Mouse (Mus musculus) T-helper 1 cell (primary cell): Measurements from ENCODE around the gene Slc25a38.

Experiments
- in situ Hi-C: fragments of 300-600 bp; cut with MboI, MseI; formaldehyde crosslinking; loops from one replicate; pipeline ENCODE4 v1.15.1; 2025; ENCODE audit warnings: high pct_unique_total_duplicates

Slc25a38 gene

DNA sequence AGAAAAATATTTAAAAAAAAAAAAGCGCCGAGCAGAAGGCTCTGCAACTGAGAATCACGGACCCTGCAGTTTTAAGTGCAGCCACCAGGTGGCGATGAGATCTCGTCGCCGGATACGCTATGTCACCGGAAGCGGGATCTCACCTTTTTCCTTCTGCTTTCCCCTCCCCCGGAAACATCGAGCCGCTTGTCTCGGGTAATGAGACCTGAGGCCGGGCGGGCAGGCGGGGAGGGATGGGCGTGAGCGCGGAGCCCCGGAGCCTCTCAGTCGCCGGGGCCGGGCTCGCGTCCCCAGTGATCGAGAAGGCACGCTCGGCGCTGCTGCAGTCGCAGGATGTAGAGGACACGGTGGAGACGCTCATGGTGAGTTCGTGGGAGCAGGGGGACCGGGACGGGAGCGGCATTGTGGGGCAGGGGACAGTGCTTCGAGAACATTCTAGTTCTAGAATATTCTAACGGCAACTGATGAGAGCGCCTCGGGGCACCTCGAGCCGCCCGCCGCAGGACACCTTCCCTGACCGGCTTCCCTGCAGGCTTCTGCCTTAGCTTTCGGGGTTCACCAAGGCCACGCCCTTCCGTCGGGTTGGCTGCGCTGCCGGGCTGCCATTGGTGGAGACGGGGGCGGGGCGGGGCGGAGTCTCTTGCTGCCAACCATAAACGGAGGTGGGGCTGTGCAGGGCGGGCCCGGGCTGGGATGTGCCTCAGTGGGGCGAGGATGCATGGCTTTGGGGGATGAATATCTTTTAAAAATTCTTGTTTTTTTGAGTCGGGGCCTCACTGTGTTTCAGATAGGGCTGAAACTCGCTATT lies at the start of gene Slc25a38:
Gene Slc25a38, plus strand, starts transcription at position 164 of the 808 bp plus-strand sequence.
- in situ Hi-C loops, result no loop called here

DNA sequence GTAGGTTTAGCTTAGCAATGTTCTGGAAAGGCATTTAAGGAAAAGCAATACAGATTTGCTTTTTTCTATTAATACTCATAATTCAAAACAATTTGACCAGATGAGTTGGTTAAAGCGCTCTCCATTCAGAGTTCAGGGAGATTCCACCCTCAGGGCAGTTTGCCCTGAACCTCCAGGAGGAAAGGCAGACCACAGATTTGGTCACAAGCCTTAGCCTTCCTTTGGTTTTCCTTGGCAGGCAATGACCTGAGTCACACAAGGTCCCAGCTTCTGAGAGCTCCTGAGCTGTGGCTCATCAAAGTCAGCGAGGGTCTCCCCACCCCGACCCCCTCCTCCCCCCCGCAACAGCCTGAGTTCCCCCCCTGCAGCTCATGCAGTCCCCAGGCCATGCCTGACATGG lies 45.9 kb upstream of the Slc25a38 start:
- in situ Hi-C loops, result no loop called here

GRCm38 (mm10) chr9:120067609-120068008 lies 42.6 kb upstream of the Slc25a38 start:
- in situ Hi-C loops, result no loop called here

DNA sequence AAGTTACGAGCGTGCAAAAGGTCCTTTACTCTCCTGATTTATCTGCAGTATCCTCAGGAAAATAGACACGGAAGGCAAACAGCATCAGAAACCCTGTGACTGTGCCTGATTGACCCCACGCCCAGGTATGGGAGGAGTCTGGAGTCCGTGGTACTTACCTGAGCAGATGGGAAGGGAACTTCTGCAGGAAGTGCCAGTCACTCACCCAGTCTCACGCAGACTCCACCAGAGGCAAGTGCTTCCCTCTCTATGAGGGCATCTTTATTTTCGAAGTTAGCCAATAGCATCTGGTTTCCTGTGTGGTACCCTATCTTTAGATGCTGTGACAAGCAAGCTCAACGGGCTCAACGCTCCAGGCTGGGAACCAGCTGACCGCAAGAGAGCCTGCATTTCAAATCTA lies 42.1 kb upstream of the Slc25a38 start:
- in situ Hi-C loops, result no loop called here

DNA sequence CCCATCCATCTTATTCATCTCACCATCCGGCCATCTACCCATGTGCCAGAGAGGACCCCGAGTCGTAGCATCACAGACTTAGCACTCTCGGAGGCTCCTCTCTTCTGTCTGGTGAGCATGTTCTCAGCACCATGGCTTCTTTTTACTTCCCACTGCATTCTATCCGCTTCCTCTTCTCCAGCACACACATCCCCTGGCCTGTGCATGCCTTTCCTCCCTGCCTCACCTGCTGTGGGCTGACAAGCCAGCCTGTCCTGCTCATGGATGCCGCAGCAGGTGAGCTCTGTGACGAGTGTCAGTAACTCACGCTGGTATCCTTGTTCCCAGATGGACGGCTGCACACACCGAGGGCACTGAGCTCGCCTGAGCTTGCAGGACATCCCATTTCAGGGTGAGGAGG lies 40.4 kb upstream of the Slc25a38 start, which contains the start of gene Cx3cr1:
Gene Cx3cr1, minus strand, starts transcription at position 101 of the 400 bp plus-strand sequence.
- in situ Hi-C loops, result loop anchor here (10.0 kb wide), 1 partner anchor 65 kb away; no protein-coding TSS in a partner anchor

DNA sequence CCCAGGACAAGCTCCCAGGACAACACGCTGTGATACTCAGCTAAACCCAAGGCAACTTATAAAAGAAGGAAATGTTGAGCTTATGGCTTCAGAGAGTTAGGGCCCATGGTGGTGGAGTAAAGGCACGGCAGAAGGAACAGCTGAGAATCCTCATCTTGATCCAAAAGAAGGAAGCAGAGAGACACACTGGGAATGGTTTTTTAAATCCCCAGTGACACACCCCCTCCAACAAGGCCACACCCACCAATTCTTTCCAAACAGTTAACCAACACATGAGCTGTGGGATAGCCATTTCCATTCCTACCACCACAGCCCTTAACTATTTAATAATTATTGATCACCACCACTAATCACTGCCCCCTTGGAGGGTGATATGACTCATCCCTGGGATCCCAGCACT lies 38.9 kb upstream of the Slc25a38 start:
- in situ Hi-C loops, result loop anchor here (10.0 kb wide), 1 partner anchor 64 kb away; no protein-coding TSS in a partner anchor

DNA sequence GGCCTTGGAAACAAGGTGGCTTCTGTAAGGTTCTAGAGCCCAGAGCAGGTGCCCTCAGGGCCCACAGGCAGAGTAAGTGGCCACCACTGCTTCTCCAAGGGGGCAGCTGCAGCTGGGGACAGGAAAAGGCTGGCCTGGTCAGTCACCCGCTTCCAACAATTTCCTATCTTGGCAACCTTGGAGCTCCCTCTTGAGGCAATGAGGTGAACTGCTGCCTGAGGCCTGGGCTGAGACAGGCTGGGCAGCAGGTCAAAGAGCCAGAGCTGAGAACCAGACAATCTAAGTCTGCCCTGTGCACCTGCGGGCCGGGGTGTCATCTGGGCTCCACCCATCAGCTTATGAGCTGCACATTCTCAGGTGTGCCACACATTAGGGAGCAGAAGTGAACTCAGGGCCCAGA lies 37.0 kb upstream of the Slc25a38 start:
- in situ Hi-C loops, result loop anchor here (10.0 kb wide), 1 partner anchor 62 kb away; no protein-coding TSS in a partner anchor

GRCm38 (mm10) chr9:120074516-120074915 lies 35.7 kb upstream of the Slc25a38 start:
- in situ Hi-C loops, result loop anchor here (10.0 kb wide), 1 partner anchor 60 kb away; no protein-coding TSS in a partner anchor

- in situ Hi-C loops, result loop anchor here (10.0 kb wide), 1 partner anchor 57 kb away; no protein-coding TSS in a partner anchor
These were observed 31.9 kb upstream of the Slc25a38 start for GRCm38 (mm10) chr9:120078241-120078640.

GRCm38 (mm10) chr9:120079901-120080300 lies 30.3 kb upstream of the Slc25a38 start:
- in situ Hi-C loops, result loop anchor here (5.0 to 10.0 kb wide), 2 partner anchors 55 to 63 kb away; no protein-coding TSS in a partner anchor

DNA sequence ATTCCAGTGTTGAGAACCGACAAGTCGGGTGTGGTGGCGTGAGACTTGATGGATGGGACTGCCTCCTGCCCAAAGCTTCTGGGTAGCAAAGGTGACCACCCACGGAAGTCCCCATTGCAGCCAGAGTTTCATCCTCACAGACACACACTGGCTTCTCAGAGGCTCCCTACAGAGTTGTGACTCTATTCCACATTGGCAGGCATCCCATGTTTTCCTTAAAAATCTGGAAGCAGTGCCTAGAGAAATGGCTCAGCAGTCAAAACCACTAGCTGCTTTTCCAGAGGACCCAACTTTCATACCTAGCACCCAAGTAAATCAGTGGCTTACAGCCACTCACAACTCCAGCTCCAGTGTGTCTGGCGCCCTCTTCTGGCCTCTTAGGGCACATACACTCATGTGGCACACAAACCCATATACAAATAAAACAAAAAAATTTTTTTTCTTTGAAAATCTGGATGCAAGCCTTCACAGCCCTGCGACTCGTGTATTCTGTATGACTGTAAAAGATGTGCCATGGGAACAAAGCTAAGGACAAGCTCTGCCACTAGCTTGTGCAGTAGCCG lies 29.5 kb upstream of the Slc25a38 start:
- in situ Hi-C loops, result loop anchor here (5.0 kb wide), 1 partner anchor 63 kb away; no protein-coding TSS in a partner anchor

DNA sequence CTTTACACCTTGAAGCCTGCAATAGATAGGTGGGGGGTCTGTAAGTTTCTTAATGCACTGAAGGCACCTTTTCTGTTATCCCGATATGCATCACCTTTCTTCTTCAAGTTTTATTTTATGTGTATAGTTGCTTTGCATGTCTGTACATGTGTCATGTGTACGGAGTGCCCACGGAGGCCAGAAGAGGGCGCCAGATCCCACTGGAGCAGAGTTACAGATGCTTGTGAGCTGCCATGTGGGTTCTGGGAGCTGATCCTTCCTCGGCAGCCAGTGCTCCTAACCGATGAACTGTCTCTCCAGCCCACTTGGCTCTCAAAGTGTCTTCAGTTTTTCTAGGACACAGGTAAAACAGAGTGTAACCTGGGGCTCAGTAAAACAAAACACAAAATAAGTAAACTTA lies 28.9 kb upstream of the Slc25a38 start:
- in situ Hi-C loops, result loop anchor here (5.0 kb wide), 1 partner anchor 64 kb away; no protein-coding TSS in a partner anchor

GRCm38 (mm10) chr9:120081967-120082366 lies 28.2 kb upstream of the Slc25a38 start:
- in situ Hi-C loops, result loop anchor here (5.0 kb wide), 1 partner anchor 65 kb away; no protein-coding TSS in a partner anchor

DNA sequence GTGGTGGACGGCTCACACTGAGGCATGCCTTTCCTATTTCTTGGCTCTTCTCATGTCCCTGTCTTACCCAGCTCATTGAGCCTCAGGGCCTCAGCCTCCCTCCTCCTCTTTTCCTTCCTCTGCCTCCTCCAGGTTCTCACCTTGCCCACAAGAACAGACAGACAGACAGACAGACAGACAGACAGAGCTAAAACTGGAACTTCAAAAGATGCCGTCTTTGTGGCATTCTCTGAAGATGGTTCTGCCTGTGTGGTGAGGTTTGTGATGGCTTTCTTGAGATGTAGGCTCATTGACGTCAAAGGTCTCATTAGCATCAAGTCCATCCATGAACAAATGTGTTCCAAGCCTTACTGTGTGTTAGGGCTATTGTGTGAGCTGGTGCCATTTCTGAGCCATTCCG lies 27.5 kb upstream of the Slc25a38 start:
- in situ Hi-C loops, result loop anchor here (5.0 kb wide), 1 partner anchor 65 kb away; no protein-coding TSS in a partner anchor

GRCm38 (mm10) chr9:120083158-120083894 lies 26.8 kb upstream of the Slc25a38 start:
- in situ Hi-C loops, result loop anchor here (5.0 kb wide), 1 partner anchor 66 kb away; no protein-coding TSS in a partner anchor

- in situ Hi-C loops, result loop anchor here (5.0 kb wide), 1 partner anchor 67 kb away; no protein-coding TSS in a partner anchor
These were observed 25.8 kb upstream of the Slc25a38 start for GRCm38 (mm10) chr9:120084406-120084805.

GRCm38 (mm10) chr9:120089125-120089524 lies 21.0 kb upstream of the Slc25a38 start:
- in situ Hi-C loops, result no loop called here

DNA sequence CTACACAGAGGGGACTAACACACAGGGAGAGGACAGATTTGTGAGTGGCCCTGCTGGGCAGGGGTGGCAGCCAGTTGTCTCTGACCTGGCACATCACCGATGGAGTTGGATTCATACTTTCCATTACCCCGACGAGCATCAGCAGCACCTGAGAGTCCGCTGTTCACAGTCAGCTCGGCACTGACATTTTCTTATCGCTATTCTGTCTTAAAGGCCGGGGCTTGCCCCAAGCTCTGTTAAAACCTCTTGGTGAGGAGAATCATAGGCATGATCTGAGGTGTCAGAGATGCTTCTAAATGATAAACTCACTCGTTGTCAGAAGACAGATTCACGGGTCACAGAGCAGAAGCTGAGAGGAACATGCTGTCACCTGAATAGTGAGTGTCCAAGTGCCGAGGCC lies 19.1 kb upstream of the Slc25a38 start:
- in situ Hi-C loops, result no loop called here

GRCm38 (mm10) chr9:120091696-120092238 lies 18.4 kb upstream of the Slc25a38 start, which contains the start of gene Ccr8:
Gene Ccr8, plus strand, starts transcription at chr9:120092114.
- in situ Hi-C loops, result no loop called here

DNA sequence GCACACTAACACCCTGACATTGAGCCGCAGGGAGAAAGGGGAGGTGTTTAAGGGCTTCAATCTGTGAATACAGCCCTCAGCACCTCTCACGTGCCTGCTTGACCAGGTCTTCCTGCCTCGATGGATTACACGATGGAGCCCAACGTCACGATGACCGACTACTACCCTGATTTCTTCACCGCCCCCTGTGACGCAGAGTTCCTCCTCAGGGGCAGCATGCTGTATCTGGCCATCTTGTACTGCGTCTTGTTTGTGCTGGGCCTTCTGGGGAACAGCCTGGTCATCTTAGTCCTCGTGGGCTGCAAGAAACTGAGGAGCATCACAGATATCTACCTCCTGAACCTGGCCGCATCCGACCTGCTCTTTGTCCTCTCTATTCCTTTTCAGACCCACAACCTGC lies 16.5 kb upstream of the Slc25a38 start:
- in situ Hi-C loops, result no loop called here

DNA sequence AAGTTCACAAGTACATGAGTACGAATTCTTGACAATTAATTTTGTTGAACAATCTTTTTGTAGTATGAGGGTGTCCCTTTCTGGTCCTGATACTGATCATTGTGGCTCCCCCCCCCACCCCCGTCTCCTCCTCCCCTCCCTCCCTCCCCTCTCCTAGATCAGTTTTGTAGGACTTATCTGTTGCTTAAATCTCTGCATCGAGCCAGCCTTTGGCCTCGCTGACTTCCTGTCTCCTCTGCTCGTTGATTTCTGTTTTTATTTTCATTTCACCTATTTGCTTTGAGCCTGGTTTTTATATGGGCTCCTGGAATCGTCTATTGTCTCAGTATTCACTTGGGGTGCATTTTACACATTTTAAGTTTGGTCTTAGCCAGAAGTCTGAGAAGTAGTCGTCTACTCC lies 14.3 kb upstream of the Slc25a38 start:
- in situ Hi-C loops, result no loop called here
